Mouse (Mus musculus) lung, adult 2 months (tissue): Measurements from ENCODE around the gene Gjb5.

ENCODE experiments used
- CTCF ChIP-seq: fragments of 200-500 bp; IDR thresholded peaks from 2 replicates; pipeline ENCODE4 v1.5.1; 2011; ENCODE audit warnings: mild to moderate bottlenecking, low read length, control low read depth; ENCODE audit not compliant: insufficient read depth
- POLR2A ChIP-seq: fragments of 200-500 bp; IDR thresholded peaks from 2 replicates; pipeline ENCODE4 v1.6.1; 2011; ENCODE audit warnings: low read depth, mild to moderate bottlenecking, control low read depth, low read length, borderline replicate concordance; ENCODE audit errors: extremely low read depth

GRCm38 (mm10) chr4:127353951-127354438 is 4.0 kb downstream of the Gjb5 start, which contains the start of gene Gjb4:
- TF ChIP-seq CTCF, result no peak
- no peak for TF ChIP-seq POLR2A
